8 mouse cellular contexts compared by ENCODE assay signal in genomic region chr10:128705317-128705693, GRCm38 (mm10). TPM values are rescaled to one million over a fixed set of nuclear protein-coding genes. Genes with fewer than 3 reads are reported as not detected.
DNase-seq lines count a peak whose midpoint lies in the region; ATAC-seq and TF ChIP-seq lines count a peak whose summit lies in the region.

No protein-coding gene starts in this region.

- H3K4me3 ChIP-seq in heart, embryonic 12.5 days = peak overlapping the region; percentile 94
- H3K4me3 ChIP-seq in ES-Bruce4 (ENCODE audit: low read depth, low read length) = peak overlapping the region; percentile 65
- peak overlapping the region; percentile 84 for H3K4me3 ChIP-seq in intestine, embryonic 16.5 days (ENCODE audit: low read length)

- H3K9me3 ChIP-seq in heart, embryonic 12.5 days (replicated peaks) = no peaks in the 10 kb centered on the region
- no peaks in the 10 kb centered on the region for H3K9me3 ChIP-seq in ES-Bruce4 (replicated peaks; ENCODE audit: control insufficient read depth, insufficient read depth, low read length, poor library complexity, severe bottlenecking)
- H3K9me3 ChIP-seq in intestine, embryonic 16.5 days (ENCODE audit: control insufficient read depth, low read length) = no peaks in the 10 kb centered on the region

- H3K36me3 ChIP-seq in heart, embryonic 12.5 days = peaks cover 27% of the 10 kb centered on the region
- H3K36me3 ChIP-seq in ES-Bruce4 (ENCODE audit: control insufficient read depth, insufficient read depth, low read length, poor library complexity, severe bottlenecking) = peaks cover 33% of the 10 kb centered on the region
- H3K36me3 ChIP-seq in intestine, embryonic 16.5 days (ENCODE audit: control insufficient read depth, insufficient read depth, low read length) = no peaks in the 10 kb centered on the region

- no peaks in the 10 kb centered on the region for H3K27me3 ChIP-seq in heart, embryonic 12.5 days (replicated peaks)
- no peaks in the 10 kb centered on the region for H3K27me3 ChIP-seq in ES-Bruce4 (ENCODE audit: control insufficient read depth, insufficient read depth, low read length, poor library complexity, severe bottlenecking)
- no peaks in the 10 kb centered on the region for H3K27me3 ChIP-seq in intestine, embryonic 16.5 days (replicated peaks; ENCODE audit: control insufficient read depth, insufficient read depth, low read length)

- WGBS in heart, embryonic 12.5 days = 9% methylated on average over 11 of the region's 11 CpGs
- WGBS in intestine, embryonic 16.5 days = 10% methylated on average over 11 of the region's 11 CpGs

- no peak for DNase-seq in heart, adult 18-20 months
- no peak for DNase-seq in frontal cortex, postnatal 14 days (ENCODE audit: low spot score in 2 of 2)
- DNase-seq in urinary bladder, postnatal 36 days (ENCODE audit: low spot score in 2 of 2) = no peak

- no peak for TF ChIP-seq CTCF in ES-Bruce4 (IDR thresholded peaks at IDR 0.05; ENCODE audit: low read depth, low read length)

- peaks cover 25% of the 10 kb centered on the region for H3K4me1 ChIP-seq in heart, embryonic 12.5 days (replicated peaks)
- H3K4me1 ChIP-seq in ES-Bruce4 (ENCODE audit: control insufficient read depth, insufficient read depth, low read length) = no peaks in the 10 kb centered on the region
- H3K4me1 ChIP-seq in intestine, embryonic 16.5 days (ENCODE audit: control insufficient read depth, insufficient read depth, low read length) = peaks cover 10% of the 10 kb centered on the region; the same call in 1 of the 2 replicates

- H3K9ac ChIP-seq in heart, embryonic 12.5 days = peak overlapping the region; percentile 65
- H3K9ac ChIP-seq in ES-Bruce4 (ENCODE audit: low read depth, poor library complexity, severe bottlenecking) = peak overlapping the region; percentile 83
- H3K9ac ChIP-seq in intestine, embryonic 16.5 days (ENCODE audit: low read depth, low read length) = peak overlapping the region; percentile 65

- peak overlapping the region; percentile 99; the same call in 1 of the 2 replicates for H3K27ac ChIP-seq in heart, embryonic 12.5 days (ENCODE audit: poor library complexity, severe bottlenecking)
- H3K27ac ChIP-seq in ES-Bruce4 (ENCODE audit: insufficient read depth, low read length) = peak overlapping the region; percentile 27; the same call in 1 of the 2 replicates
- peak overlapping the region; percentile 80 for H3K27ac ChIP-seq in intestine, embryonic 16.5 days (ENCODE audit: low read length)

- no peak for TF ChIP-seq EP300 in ES-Bruce4 (IDR thresholded peaks at IDR 0.05; ENCODE audit: insufficient read depth, low read depth, low read length)

- 0 out of 2 replicates have a peak, but pooled peaks have one; percentile 5 for ATAC-seq in heart, embryonic 12.5 days (ENCODE audit: insufficient number of reproducible peaks, low FRiP score)
- peak; percentile 37 for ATAC-seq in erythroblast, adult 5-6 weeks (replicated peaks; ENCODE audit: low FRiP score, poor library complexity, severe bottlenecking)
- ATAC-seq in intestine, embryonic 16.5 days = peak; percentile 49
- ATAC-seq in megakaryocyte-erythroid progenitor cell, adult 5-6 weeks (replicated peaks; ENCODE audit: low FRiP score, low TSS enrichment, poor library complexity, severe bottlenecking) = 0 out of 2 replicates have a peak, but pooled peaks have one; percentile 12

- TF ChIP-seq POLR2A in ES-Bruce4 (IDR thresholded peaks at IDR 0.05; ENCODE audit: insufficient read depth, low read length) = no peak

- H3K4me2 ChIP-seq in heart, embryonic 12.5 days = peak overlapping the region; percentile 89
- H3K4me2 ChIP-seq in intestine, embryonic 16.5 days (ENCODE audit: low read depth, low read length) = peak overlapping the region; percentile 71

RNA-seq across cellular contexts. Expression of gene Cdk2, which starts 0.5 kb away (rescaled TPM):
- polyA plus RNA-seq in heart, embryonic 12.5 days (2016; fragmentation: Nextera tagmentation; extraction: Ambion mirVana) = 106 and 109 TPM in 2 replicates
- total RNA-seq in heart, adult 18-20 months (2021) = 1 to 10 TPM; 8.2 to 9.1 TPM
- polyA plus RNA-seq in ES-Bruce4 (2011; ENCODE audit: insufficient read depth, insufficient read length, low read depth, missing spikeins) = 81.4 and 82.7 TPM in 2 replicates
- 29.8 and 37.2 TPM in 2 replicates for total RNA-seq in erythroblast, adult 5-6 weeks (2015; ENCODE audit: low replicate concordance)
- total RNA-seq in erythroblast, adult 5-6 weeks (2017; ENCODE audit: low replicate concordance) = 21.0 and 34.3 TPM in 2 replicates
- polyA plus RNA-seq in intestine, embryonic 16.5 days (2015; fragmentation: Nextera tagmentation; extraction: Ambion mirVana) = 60.4 and 65.2 TPM in 2 replicates
- 68.6 and 94.9 TPM in 2 replicates for total RNA-seq in megakaryocyte-erythroid progenitor cell, adult 5-6 weeks (2014; fragmentation: Nextera tagmentation)
- total RNA-seq in megakaryocyte-erythroid progenitor cell, adult 5-6 weeks (2017) = 46.7 and 66.1 TPM in 2 replicates

RNA-seq across cellular contexts. Expression of gene Pmel, which starts 1.3 kb away (rescaled TPM):
- polyA plus RNA-seq in heart, embryonic 12.5 days (2016; fragmentation: Nextera tagmentation; extraction: Ambion mirVana) = 0.99 and 1.0 TPM in 2 replicates
- total RNA-seq in heart, adult 18-20 months (2021) = 1 to 10 TPM in 1 of 2 experiments, under 1 TPM in 1; 0.65 to 1.1 TPM
- polyA plus RNA-seq in ES-Bruce4 (2011; ENCODE audit: insufficient read depth, insufficient read length, low read depth, missing spikeins) = 3.0 TPM in 2 replicates
- total RNA-seq in erythroblast, adult 5-6 weeks (2015; ENCODE audit: low replicate concordance) = not detected in 2 replicates
- total RNA-seq in erythroblast, adult 5-6 weeks (2017; ENCODE audit: low replicate concordance) = not detected in 2 replicates
- 1.5 and 1.6 TPM in 2 replicates for polyA plus RNA-seq in intestine, embryonic 16.5 days (2015; fragmentation: Nextera tagmentation; extraction: Ambion mirVana)
- total RNA-seq in megakaryocyte-erythroid progenitor cell, adult 5-6 weeks (2014; fragmentation: Nextera tagmentation) = not detected in 2 replicates
- total RNA-seq in megakaryocyte-erythroid progenitor cell, adult 5-6 weeks (2017) = not detected in 2 replicates

RNA-seq across cellular contexts. Expression of gene Rab5b, which starts 9.2 kb away (rescaled TPM):
- 71.3 and 72.9 TPM in 2 replicates for polyA plus RNA-seq in heart, embryonic 12.5 days (2016; fragmentation: Nextera tagmentation; extraction: Ambion mirVana)
- 10 to 100 TPM; 76.5 to 84.4 TPM for total RNA-seq in heart, adult 18-20 months (2021)
- polyA plus RNA-seq in ES-Bruce4 (2011; ENCODE audit: insufficient read depth, insufficient read length, low read depth, missing spikeins) = 79.0 and 83.6 TPM in 2 replicates
- total RNA-seq in erythroblast, adult 5-6 weeks (2015; ENCODE audit: low replicate concordance) = 26.9 and 42.2 TPM in 2 replicates
- 64.8 and 71.7 TPM in 2 replicates for total RNA-seq in erythroblast, adult 5-6 weeks (2017; ENCODE audit: low replicate concordance)
- 61.6 and 64.5 TPM in 2 replicates for polyA plus RNA-seq in intestine, embryonic 16.5 days (2015; fragmentation: Nextera tagmentation; extraction: Ambion mirVana)
- total RNA-seq in megakaryocyte-erythroid progenitor cell, adult 5-6 weeks (2014; fragmentation: Nextera tagmentation) = 16.2 and 22.1 TPM in 2 replicates
- total RNA-seq in megakaryocyte-erythroid progenitor cell, adult 5-6 weeks (2017) = 16.6 and 19.1 TPM in 2 replicates

RNA-seq across cellular contexts. Expression of gene Suox, which starts 31.4 kb away (rescaled TPM):
- polyA plus RNA-seq in heart, embryonic 12.5 days (2016; fragmentation: Nextera tagmentation; extraction: Ambion mirVana) = 10.7 and 12.8 TPM in 2 replicates
- total RNA-seq in heart, adult 18-20 months (2021) = 10 to 100 TPM; 22.3 to 28.2 TPM
- 14.3 and 14.4 TPM in 2 replicates for polyA plus RNA-seq in ES-Bruce4 (2011; ENCODE audit: insufficient read depth, insufficient read length, low read depth, missing spikeins)
- 3.1 and 7.5 TPM in 2 replicates for total RNA-seq in erythroblast, adult 5-6 weeks (2015; ENCODE audit: low replicate concordance)
- total RNA-seq in erythroblast, adult 5-6 weeks (2017; ENCODE audit: low replicate concordance) = 8.4 and 11.3 TPM in 2 replicates
- polyA plus RNA-seq in intestine, embryonic 16.5 days (2015; fragmentation: Nextera tagmentation; extraction: Ambion mirVana) = 11.8 and 13.0 TPM in 2 replicates
- total RNA-seq in megakaryocyte-erythroid progenitor cell, adult 5-6 weeks (2014; fragmentation: Nextera tagmentation) = 7.0 and 7.8 TPM in 2 replicates
- total RNA-seq in megakaryocyte-erythroid progenitor cell, adult 5-6 weeks (2017) = 4.6 and 5.1 TPM in 2 replicates

RNA-seq across cellular contexts. Expression of gene Dgka, which starts 39.4 kb away (rescaled TPM):
- 4.4 TPM in 2 replicates for polyA plus RNA-seq in heart, embryonic 12.5 days (2016; fragmentation: Nextera tagmentation; extraction: Ambion mirVana)
- total RNA-seq in heart, adult 18-20 months (2021) = 10 to 100 TPM; 11.5 to 16.1 TPM
- polyA plus RNA-seq in ES-Bruce4 (2011; ENCODE audit: insufficient read depth, insufficient read length, low read depth, missing spikeins) = 44.7 and 46.7 TPM in 2 replicates
- 8.2 and 13.4 TPM in 2 replicates for total RNA-seq in erythroblast, adult 5-6 weeks (2015; ENCODE audit: low replicate concordance)
- total RNA-seq in erythroblast, adult 5-6 weeks (2017; ENCODE audit: low replicate concordance) = 2.9 and 4.7 TPM in 2 replicates
- 7.8 and 7.9 TPM in 2 replicates for polyA plus RNA-seq in intestine, embryonic 16.5 days (2015; fragmentation: Nextera tagmentation; extraction: Ambion mirVana)
- total RNA-seq in megakaryocyte-erythroid progenitor cell, adult 5-6 weeks (2014; fragmentation: Nextera tagmentation) = 10.6 and 11.4 TPM in 2 replicates
- 1.0 and 6.1 TPM in 2 replicates for total RNA-seq in megakaryocyte-erythroid progenitor cell, adult 5-6 weeks (2017)

Comparison
In these comparisons a context has a peak if more than half of its experiments do, and no peak if none do; other contexts are left out.
1. H3K27ac ChIP-seq: peak in every context shown above with its lines; median percentile 99 in heart, embryonic 12.5 days; 80 in intestine, embryonic 16.5 days; 27 in ES-Bruce4.